Mouse (Mus musculus): ENCODE data around the gene Ly75. TPM values are rescaled to one million over a fixed set of nuclear protein-coding genes. Genes with fewer than 3 reads are reported as not detected.

Gene Ly75
- 1.7 and 2.1 TPM in 2 replicates for polyA plus RNA-seq (2016; fragmentation: Nextera tagmentation; extraction: Ambion mirVana)

DNA sequence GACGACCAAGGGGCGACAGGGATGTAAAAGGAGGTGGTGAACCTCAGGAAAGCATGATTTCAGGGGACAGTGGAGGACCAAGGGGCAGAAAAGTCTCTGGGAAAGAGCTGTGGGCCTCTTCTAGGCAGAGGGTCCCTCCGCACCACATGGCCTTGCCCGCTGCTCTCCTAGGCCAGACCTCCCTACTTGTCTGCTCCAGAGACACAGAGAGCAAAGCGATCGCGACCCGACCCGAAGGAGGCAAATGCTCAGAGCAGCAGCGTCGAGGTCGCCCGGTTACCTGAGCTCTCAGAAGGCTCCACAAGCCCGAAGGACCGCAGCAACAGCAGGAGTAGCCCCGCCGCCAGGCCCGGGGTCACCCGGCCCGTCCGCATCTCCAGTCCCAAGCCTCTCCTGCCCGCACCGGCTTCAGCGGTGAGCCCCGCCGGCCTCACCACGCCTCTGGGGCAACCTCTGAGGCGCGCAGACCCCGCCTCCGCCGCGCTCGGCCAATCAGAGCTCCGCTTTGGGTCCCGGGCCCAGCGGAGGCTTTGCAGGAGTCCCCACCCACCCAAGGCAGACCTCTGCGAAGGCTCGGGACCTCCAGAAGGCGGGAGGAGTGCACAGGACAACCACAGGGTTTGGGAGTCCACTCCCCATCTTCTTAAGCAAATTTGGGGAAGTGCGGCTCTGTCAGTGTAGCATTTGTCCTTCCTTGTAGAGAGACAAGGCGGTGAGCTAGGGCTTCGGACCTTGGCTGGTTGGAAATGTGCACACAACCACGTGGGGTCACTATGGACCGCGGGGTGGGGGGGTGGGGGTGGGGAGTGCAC, at the start of gene Ly75:
Gene Ly75 (minus strand): TSS at position 446 of the 812 bp plus-strand sequence.
- ATAC-seq (ENCODE audit: low FRiP score): peak; percentile 98
- Histone ChIP-seq H3K27me3 (peaks cover 21% of the 10 kb centered on the region), H3K27ac (no peak within 1 kb of the TSS), H3K4me1 (peaks cover 9% of the 10 kb centered on the region; the same call in 1 of the 2 replicates), H3K4me2 (replicated peaks) (peak within 1 kb of the TSS; percentile 67), H3K36me3 (no peaks in the 10 kb centered on the region), H3K9ac (peak within 1 kb of the TSS; percentile 56), H3K9me3 (replicated peaks) (no peaks in the 10 kb centered on the region), H3K4me3 (peak within 1 kb of the TSS; percentile 54)
- WGBS: 1% methylated on average over 44 of the region's 46 CpGs

DNA sequence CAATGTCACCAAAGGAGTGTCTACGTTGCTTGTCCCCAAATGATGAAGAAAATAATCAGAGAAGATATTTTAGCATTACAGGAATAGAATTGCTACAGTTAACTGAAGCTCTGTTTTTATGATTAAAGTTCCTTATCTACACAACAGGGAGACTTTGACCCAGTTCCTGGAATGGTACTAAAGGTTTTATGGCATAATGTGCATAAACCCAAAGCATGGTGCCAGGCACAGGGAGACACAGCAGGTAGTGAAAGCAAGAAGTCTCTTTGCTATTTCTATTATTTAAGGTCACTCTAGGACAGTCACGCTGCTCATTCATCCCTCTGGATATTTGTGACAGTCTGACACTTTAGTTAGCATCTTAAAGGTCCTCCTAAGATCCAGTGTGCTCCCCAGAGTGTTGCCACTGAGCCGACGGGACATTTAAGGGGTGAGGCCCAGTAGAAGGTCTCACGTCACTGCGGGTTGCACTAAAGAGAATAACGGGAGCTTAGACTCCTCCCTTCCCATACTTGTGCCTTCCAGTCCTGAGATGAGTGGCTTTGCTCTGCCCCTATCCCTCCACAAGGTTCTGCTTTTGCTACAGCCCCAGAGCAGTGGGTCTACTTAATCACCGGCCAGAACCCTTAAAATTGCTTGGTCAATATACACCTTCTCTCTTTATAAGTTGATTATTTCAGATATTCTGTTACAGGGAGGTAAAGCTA, 47.4 kb upstream of the Ly75 start:
- WGBS: 74% methylated on average over 8 of the region's 8 CpGs
- no peaks in the 10 kb centered on the region for H3K9me3 ChIP-seq (replicated peaks)
- ATAC-seq (ENCODE audit: low FRiP score): no peak
- no peak overlapping the region for H3K4me3 ChIP-seq
- H3K27ac ChIP-seq: no peak overlapping the region
- H3K9ac ChIP-seq: no peak overlapping the region
- no peaks in the 10 kb centered on the region for H3K27me3 ChIP-seq
- no peaks in the 10 kb centered on the region for H3K36me3 ChIP-seq
- H3K4me2 ChIP-seq (replicated peaks): no peak overlapping the region
- H3K4me1 ChIP-seq: no peaks in the 10 kb centered on the region

GRCm38 (mm10) chr2:60418075-60418474, 35.0 kb upstream of the Ly75 start:
- WGBS: 10% methylated on average over 6 of the region's 6 CpGs
- no peaks in the 10 kb centered on the region for H3K9me3 ChIP-seq (replicated peaks)
- H3K4me1 ChIP-seq: no peaks in the 10 kb centered on the region
- H3K27me3 ChIP-seq: no peaks in the 10 kb centered on the region
- no peak overlapping the region for H3K27ac ChIP-seq
- peak; percentile 73 for ATAC-seq (ENCODE audit: low FRiP score)
- H3K4me2 ChIP-seq (replicated peaks): no peak overlapping the region
- H3K9ac ChIP-seq: no peak overlapping the region
- H3K36me3 ChIP-seq: no peaks in the 10 kb centered on the region
- no peak overlapping the region for H3K4me3 ChIP-seq

- Histone ChIP-seq H3K9me3 (replicated peaks) (no peaks in the 10 kb centered on the region), H3K27me3 (no peaks in the 10 kb centered on the region), H3K4me1 (no peaks in the 10 kb centered on the region), H3K36me3 (no peaks in the 10 kb centered on the region), H3K4me2 (replicated peaks) (no peak overlapping the region), H3K4me3 (no peak overlapping the region), H3K9ac (no peak overlapping the region), H3K27ac (no peak overlapping the region)
- 61% methylated on average over 8 of the region's 8 CpGs for WGBS
- no peak for ATAC-seq (ENCODE audit: low FRiP score)
Measured at GRCm38 (mm10) chr2:60414334-60414733, 31.2 kb upstream of the Ly75 start.

DNA sequence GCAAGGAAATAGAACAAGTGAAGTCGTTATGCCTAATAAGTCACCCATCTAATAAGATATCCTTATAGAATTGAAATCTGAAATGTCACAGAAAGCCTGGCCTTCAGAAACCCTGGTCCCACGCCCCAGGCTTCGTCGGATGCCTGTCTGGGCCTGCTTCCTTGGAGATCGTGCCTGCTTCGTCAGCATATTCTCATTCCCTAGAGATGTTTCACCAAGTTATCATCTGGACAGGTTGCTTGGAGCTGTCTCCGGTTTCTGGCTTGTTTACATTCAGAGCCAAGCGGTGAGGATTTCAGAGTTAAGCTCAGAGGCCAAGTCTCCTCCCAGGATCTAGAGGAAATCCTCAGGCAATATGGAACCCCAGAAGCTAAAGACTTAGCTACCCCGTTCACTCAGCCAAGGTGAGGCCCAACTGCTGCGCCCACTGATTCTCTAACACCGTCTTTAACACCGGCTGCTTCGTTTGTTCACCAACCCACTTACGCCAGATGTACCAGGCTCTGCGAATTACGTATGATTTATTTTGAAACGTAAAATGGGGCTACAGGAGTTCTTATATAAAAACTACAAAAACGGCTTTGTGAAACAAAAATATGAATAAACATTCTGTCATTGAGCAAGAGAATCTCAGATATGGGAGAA, 30.0 kb upstream of the Ly75 start:
- Histone ChIP-seq H3K36me3 (no peaks in the 10 kb centered on the region), H3K4me3 (no peak overlapping the region), H3K27me3 (no peaks in the 10 kb centered on the region), H3K9ac (no peak overlapping the region), H3K9me3 (replicated peaks) (no peaks in the 10 kb centered on the region), H3K27ac (no peak overlapping the region), H3K4me2 (replicated peaks) (no peak overlapping the region), H3K4me1 (no peaks in the 10 kb centered on the region)
- ATAC-seq (ENCODE audit: low FRiP score): no peak
- WGBS: 83% methylated on average over 18 of the region's 18 CpGs

DNA sequence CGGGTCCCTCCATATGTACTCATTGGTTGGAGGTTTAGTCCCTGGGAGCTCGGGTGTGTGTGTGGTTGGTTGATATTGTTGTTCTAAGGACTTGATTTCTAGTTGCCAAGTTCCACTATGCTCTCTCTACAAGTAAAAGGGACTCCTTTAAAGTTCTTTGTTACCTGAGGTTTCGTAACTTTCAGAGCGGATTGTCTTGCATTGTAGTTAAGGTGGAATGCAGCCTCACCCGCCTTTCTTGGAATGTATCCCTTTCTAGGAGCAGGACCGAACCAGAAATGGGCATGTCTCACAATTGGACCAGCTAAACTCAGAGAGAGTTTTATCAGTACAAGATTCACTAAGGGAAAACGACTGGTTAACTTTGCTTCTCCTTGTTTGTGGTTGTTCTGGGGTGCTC, 28.1 kb upstream of the Ly75 start:
- no peaks in the 10 kb centered on the region for H3K9me3 ChIP-seq (replicated peaks)
- 85% methylated on average over 7 of the region's 7 CpGs for WGBS
- no peak overlapping the region for H3K9ac ChIP-seq
- no peak overlapping the region for H3K4me2 ChIP-seq (replicated peaks)
- no peaks in the 10 kb centered on the region for H3K27me3 ChIP-seq
- H3K36me3 ChIP-seq: no peaks in the 10 kb centered on the region
- H3K27ac ChIP-seq: no peak overlapping the region
- no peak overlapping the region for H3K4me3 ChIP-seq
- no peaks in the 10 kb centered on the region for H3K4me1 ChIP-seq
- ATAC-seq (ENCODE audit: low FRiP score): no peak

DNA sequence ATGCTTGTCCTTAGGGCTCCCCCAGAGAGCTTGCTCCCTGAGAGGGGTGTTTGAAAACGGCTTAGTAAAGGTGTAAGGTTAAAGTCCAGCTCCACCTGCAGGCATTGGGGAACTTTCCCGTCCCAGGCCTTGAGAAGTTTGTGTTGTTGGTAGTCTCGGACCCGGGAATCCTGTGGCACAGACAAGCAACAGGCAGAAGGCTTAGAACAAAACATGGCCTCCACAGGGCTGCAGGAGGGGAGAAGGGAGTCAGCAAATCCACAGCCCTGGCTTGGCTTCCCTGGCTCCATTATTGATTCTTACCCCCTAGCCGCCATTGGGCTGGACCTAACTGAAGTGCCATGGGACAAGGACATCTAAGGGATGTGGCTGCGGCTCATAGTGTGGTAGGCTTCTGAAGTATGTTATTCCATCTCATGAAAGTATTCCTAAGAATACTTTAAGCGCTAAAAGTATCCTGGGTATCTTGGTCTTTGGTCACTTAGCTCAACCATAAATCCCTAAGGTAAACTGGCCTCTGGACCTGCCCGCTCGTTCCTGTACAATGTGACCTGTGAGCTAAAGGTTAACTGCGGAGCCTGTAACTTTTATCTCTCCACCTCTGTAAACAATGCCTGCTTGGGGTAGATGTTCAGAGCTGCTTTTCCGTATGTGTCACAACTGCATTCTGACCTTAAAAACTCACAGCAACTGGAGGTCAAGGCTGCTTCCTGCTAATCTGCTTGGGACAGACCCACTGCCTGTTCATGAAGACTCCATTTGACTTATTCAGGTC, 27.1 kb upstream of the Ly75 start:
- 79% methylated on average over 11 of the region's 11 CpGs for WGBS
- no peak for ATAC-seq (ENCODE audit: low FRiP score)

DNA sequence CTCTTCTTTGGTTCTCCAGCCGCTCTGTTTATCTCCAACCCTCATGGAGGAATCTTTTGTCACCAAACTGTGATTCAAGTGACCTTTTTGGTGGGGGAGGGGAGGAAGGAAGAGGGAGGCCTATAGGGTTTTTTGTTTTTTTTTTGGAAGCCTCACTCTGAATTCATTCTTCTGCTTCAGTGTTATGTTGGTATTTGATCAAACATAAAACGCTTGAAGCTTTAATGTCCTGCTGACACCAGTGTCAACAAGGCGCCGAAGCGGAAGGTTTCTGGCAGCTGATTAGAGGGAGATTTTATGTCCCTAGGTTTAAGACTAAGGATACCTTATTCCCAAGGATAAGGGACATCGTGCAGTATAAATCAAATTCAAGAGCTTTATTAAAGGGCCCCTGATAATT, 26.1 kb upstream of the Ly75 start:
- no peak overlapping the region for H3K9ac ChIP-seq
- no peak overlapping the region for H3K4me3 ChIP-seq
- no peaks in the 10 kb centered on the region for H3K9me3 ChIP-seq (replicated peaks)
- H3K27me3 ChIP-seq: no peaks in the 10 kb centered on the region
- H3K4me1 ChIP-seq: no peaks in the 10 kb centered on the region
- no peak overlapping the region for H3K27ac ChIP-seq
- no peak for ATAC-seq (ENCODE audit: low FRiP score)
- WGBS: 55% methylated on average over 6 of the region's 6 CpGs
- H3K4me2 ChIP-seq (replicated peaks): no peak overlapping the region
- no peaks in the 10 kb centered on the region for H3K36me3 ChIP-seq

More for the DNA sequence above, 27.1 kb upstream of the Ly75 start:
- H3K36me3 ChIP-seq: no peaks in the 10 kb centered on the region
- H3K27me3 ChIP-seq: no peaks in the 10 kb centered on the region
- H3K4me2 ChIP-seq (replicated peaks): no peak overlapping the region
- H3K9me3 ChIP-seq (replicated peaks): no peaks in the 10 kb centered on the region
- H3K4me3 ChIP-seq: no peak overlapping the region
- no peak overlapping the region for H3K9ac ChIP-seq
- H3K4me1 ChIP-seq: no peaks in the 10 kb centered on the region
- H3K27ac ChIP-seq: no peak overlapping the region

- Histone ChIP-seq H3K9ac (no peak overlapping the region), H3K4me1 (no peaks in the 10 kb centered on the region), H3K4me3 (no peak overlapping the region), H3K4me2 (replicated peaks) (no peak overlapping the region), H3K27ac (no peak overlapping the region), H3K9me3 (replicated peaks) (no peaks in the 10 kb centered on the region), H3K27me3 (no peaks in the 10 kb centered on the region), H3K36me3 (no peaks in the 10 kb centered on the region)
- no peak for ATAC-seq (ENCODE audit: low FRiP score)
- WGBS: 75% methylated on average over 2 of the region's 2 CpGs
Measured at GRCm38 (mm10) chr2:60407387-60407786, 24.3 kb upstream of the Ly75 start.

DNA sequence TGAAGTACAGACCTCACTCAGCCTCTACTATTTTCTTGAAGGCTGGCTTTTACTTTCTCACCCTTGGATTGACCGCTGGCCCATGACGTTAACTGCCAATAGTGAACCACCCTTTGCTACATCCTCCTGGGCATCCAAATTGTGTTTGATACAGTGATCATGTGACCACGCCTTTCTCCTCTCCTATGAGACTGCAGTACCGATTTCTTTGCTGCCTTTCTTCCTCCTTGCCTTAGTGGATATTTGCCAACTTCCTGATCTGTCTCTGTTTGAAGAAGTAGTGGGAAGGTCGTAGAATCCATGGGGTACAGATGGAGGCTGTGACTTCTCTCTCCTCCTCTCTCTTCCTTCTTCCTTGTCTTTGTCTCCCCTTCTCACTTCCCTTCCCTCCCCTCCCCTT, 22.3 kb upstream of the Ly75 start:
- Histone ChIP-seq H3K36me3 (no peaks in the 10 kb centered on the region), H3K4me2 (replicated peaks) (no peak overlapping the region), H3K27me3 (no peaks in the 10 kb centered on the region), H3K4me3 (no peak overlapping the region), H3K9me3 (replicated peaks) (no peaks in the 10 kb centered on the region), H3K4me1 (no peaks in the 10 kb centered on the region), H3K27ac (no peak overlapping the region), H3K9ac (no peak overlapping the region)
- WGBS: 88% methylated on average over 5 of the region's 5 CpGs
- ATAC-seq (ENCODE audit: low FRiP score): no peak

DNA sequence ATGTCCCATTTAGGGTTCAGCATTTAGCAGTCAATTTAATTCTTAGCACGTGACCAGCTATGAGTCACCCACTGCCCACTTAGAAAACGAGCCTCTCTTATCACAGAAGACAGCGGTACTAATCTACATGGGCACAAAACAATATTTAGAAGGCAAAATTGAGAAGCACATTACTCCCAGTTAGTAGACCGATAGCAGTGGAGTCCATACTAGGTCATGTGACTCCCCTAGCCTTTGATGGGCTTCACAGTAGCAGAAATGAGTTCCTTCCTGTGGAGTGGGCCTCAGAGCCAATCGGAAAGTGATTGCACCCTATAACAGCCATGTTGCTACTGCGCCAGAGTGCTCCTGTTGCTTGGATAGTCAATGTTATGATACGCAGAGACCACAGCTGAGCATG, 21.7 kb upstream of the Ly75 start:
- no peak overlapping the region for H3K27ac ChIP-seq
- H3K9me3 ChIP-seq (replicated peaks): no peaks in the 10 kb centered on the region
- H3K36me3 ChIP-seq: no peaks in the 10 kb centered on the region
- no peak overlapping the region for H3K4me3 ChIP-seq
- ATAC-seq (ENCODE audit: low FRiP score): no peak
- H3K9ac ChIP-seq: no peak overlapping the region
- no peaks in the 10 kb centered on the region for H3K27me3 ChIP-seq
- 94% methylated on average over 7 of the region's 7 CpGs for WGBS
- H3K4me2 ChIP-seq (replicated peaks): no peak overlapping the region
- H3K4me1 ChIP-seq: no peaks in the 10 kb centered on the region

- 84% methylated on average over 5 of the region's 5 CpGs for WGBS
- Histone ChIP-seq H3K4me3 (no peak overlapping the region), H3K36me3 (no peaks in the 10 kb centered on the region), H3K4me2 (replicated peaks) (no peak overlapping the region), H3K9ac (no peak overlapping the region), H3K4me1 (no peaks in the 10 kb centered on the region), H3K27ac (no peak overlapping the region), H3K27me3 (no peaks in the 10 kb centered on the region), H3K9me3 (replicated peaks) (no peaks in the 10 kb centered on the region)
- ATAC-seq (ENCODE audit: low FRiP score): no peak
Measured at GRCm38 (mm10) chr2:60401694-60402093, 18.6 kb upstream of the Ly75 start.
